In the genomic region with DNA sequence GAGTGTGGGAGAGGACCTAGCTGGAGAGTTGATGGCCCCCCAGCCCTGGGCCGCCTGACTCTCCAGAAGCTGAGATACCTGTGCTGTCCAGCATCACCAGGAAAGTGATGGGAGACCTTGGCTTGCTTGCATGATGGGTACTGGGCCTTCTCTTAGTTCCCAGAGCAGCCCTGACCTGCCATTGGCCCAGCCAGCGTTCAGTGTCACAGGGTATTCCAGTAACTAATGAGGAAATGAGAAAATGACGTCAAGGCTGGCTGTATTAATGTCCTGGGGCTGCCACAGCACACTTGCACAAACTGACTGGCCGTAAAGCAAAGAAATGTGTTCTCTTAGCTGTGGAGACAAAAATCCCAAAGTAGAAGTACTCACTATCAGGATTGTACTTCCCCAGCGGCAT, we compare ENCODE assay signal across 23 mouse cellular contexts.
"Had no signal": no experiment of that assay in that cellular context is flagged by ENCODE, and none has a peak within 500 bp of the region (broad histone marks: within the 10 kb centered on the region; RNA-seq: fewer than 3 reads in every experiment).

No protein-coding gene starts in this region.

- H3K27me3 ChIP-seq: heart, embryonic 13.5 days; heart, embryonic 15.5 days; hindbrain, embryonic 13.5 days; hindbrain, embryonic 15.5 days; limb, embryonic 12.5 days had no signal

- H3K4me2 ChIP-seq: heart, embryonic 13.5 days; heart, embryonic 15.5 days; hindbrain, embryonic 13.5 days; hindbrain, embryonic 15.5 days; limb, embryonic 12.5 days; liver, embryonic 11.5 days; liver, embryonic 13.5 days had no signal

- H3K4me1 ChIP-seq: heart, embryonic 13.5 days; heart, embryonic 15.5 days; hindbrain, embryonic 13.5 days; hindbrain, embryonic 15.5 days; liver, embryonic 13.5 days had no signal

- H3K27ac ChIP-seq: heart, embryonic 10.5 days; heart, embryonic 13.5 days; heart, embryonic 15.5 days; hindbrain, embryonic 13.5 days; hindbrain, embryonic 15.5 days; hindbrain, postnatal 0 days; layer of hippocampus, adult 2 months; limb, embryonic 12.5 days; liver, embryonic 13.5 days had no signal

- H3K9ac ChIP-seq: heart, embryonic 13.5 days; heart, embryonic 15.5 days; hindbrain, embryonic 13.5 days; hindbrain, embryonic 15.5 days; limb, embryonic 12.5 days; liver, embryonic 13.5 days had no signal

- H3K9me3 ChIP-seq: heart, embryonic 10.5 days; heart, embryonic 13.5 days; heart, embryonic 15.5 days; hindbrain, embryonic 13.5 days; hindbrain, embryonic 15.5 days; limb, embryonic 12.5 days; liver, embryonic 13.5 days had no signal

- H3K4me3 ChIP-seq: heart, embryonic 10.5 days; heart, embryonic 13.5 days; heart, embryonic 15.5 days; hindbrain, embryonic 13.5 days; hindbrain, embryonic 15.5 days; layer of hippocampus, adult 2 months; limb, embryonic 12.5 days; liver, embryonic 13.5 days had no signal

- H3K36me3 ChIP-seq: heart, embryonic 10.5 days; heart, embryonic 13.5 days; heart, embryonic 15.5 days; hindbrain, embryonic 13.5 days; hindbrain, embryonic 15.5 days; limb, embryonic 12.5 days; liver, embryonic 13.5 days had no signal

- ATAC-seq: hindbrain, postnatal 0 days; intestine, embryonic 16.5 days had no signal

- DNase-seq: gastrocnemius, postnatal 14 days; gastrocnemius, postnatal 36 days; heart, adult 18-20 months; heart, postnatal 14 days; heart, postnatal 36 days; kidney, adult 11 months; kidney, adult 2 months; kidney, postnatal 10 days; kidney, postnatal 25 days; kidney, postnatal 4 days; left cerebral cortex, postnatal 4 days; liver; liver, embryonic 13.5 days had no signal
